Mouse (Mus musculus) erythroblast, embryonic 14.5 days (primary cell): ENCODE measurements around the gene Plekhh2.

Source experiments
- GATA1 ChIP-seq: IDR thresholded peaks from 2 replicates; pipeline ENCODE4 v1.6.1; 2012; ENCODE audit warnings: low read length, inconsistent platforms, mixed read lengths
- TAL1 ChIP-seq: IDR thresholded peaks from 3 replicates; pipeline ENCODE4 v1.6.1; 2012; ENCODE audit warnings: low read length, inconsistent platforms, mixed read lengths

DNA sequence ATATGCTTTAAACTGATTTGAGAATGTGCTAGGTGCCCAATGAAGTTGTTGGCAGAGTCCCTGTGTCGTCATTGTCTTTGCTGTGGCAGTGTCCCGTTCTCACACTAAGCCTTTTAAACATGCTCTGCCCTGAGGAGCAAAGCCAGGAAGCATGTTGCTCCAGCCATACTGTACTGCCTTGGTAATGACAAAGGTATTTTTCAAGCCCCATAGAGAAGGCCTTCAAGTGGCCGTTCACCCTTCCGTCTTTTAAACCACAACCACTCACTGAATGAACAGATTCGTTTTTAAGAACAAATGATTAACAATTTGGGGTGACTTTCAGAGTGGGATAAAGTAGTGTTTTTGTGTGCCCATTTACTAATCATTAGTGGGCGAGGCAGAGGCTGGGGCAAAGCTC lies 109.5 kb downstream of the Plekhh2 start:
- TF ChIP-seq TAL1 (no peak), GATA1 (no peak)
